Mouse (Mus musculus) neural tube, embryonic 15.5 days (tissue): ENCODE measurements around the gene Pafah1b3. TPM values are rescaled to one million over a fixed set of nuclear protein-coding genes. Genes with fewer than 3 reads are reported as not detected.

Experiments used
- ATAC-seq: fragments of 200-750 bp; cut with Nextera tagmentation; 2 replicates; pipeline ENCODE4 v1.8.0; 2017; ENCODE audit warnings: mild to moderate bottlenecking, moderate TSS enrichment, moderate library complexity; ENCODE audit not compliant: low FRiP score
- H3K27ac ChIP-seq: fragments of 300-500 bp; sonication (generic); replicated peaks from 2 replicates; pipeline ENCODE4 v1.5.1; 2015; ENCODE audit warnings: mild to moderate bottlenecking, inconsistent platforms
- H3K27me3 ChIP-seq: fragments of 300-500 bp; sonication (generic); replicated peaks from 2 replicates; pipeline ENCODE4 v1.6.1; 2015; ENCODE audit warnings: inconsistent platforms
- H3K36me3 ChIP-seq: fragments of 300-500 bp; sonication (generic); 2 replicates; pipeline ENCODE4 v1.6.1; 2015; ENCODE audit warnings: inconsistent platforms
- H3K4me1 ChIP-seq: fragments of 300-500 bp; sonication (generic); 2 replicates; pipeline ENCODE4 v1.6.1; 2015; ENCODE audit warnings: inconsistent platforms
- H3K4me2 ChIP-seq: fragments of 300-500 bp; sonication (generic); 2 replicates; pipeline ENCODE4 v1.6.1; 2015; ENCODE audit warnings: inconsistent platforms, mild to moderate bottlenecking, moderate library complexity
- H3K4me3 ChIP-seq: fragments of 300-500 bp; sonication (generic); replicated peaks from 2 replicates; pipeline ENCODE4 v1.5.1; 2015; ENCODE audit warnings: mild to moderate bottlenecking, inconsistent platforms
- H3K9ac ChIP-seq: fragments of 300-500 bp; sonication (generic); replicated peaks from 2 replicates; pipeline ENCODE4 v1.6.1; 2015; ENCODE audit warnings: mild to moderate bottlenecking, inconsistent platforms
- H3K9me3 ChIP-seq: fragments of 300-500 bp; sonication (generic); replicated peaks from 2 replicates; pipeline ENCODE4 v1.6.1; 2016; ENCODE audit warnings: inconsistent platforms
- WGBS: fragments of 180-500 bp; shearing (Covaris S2); methylation state at CpG from one replicate; pipeline ENCODE4 v1.1.7; 2015; ENCODE audit warnings: mixed read lengths; 5-methylcytosine and 5-hydroxymethylcytosine counted together
- polyA plus RNA-seq: library from polyadenylated mRNA; unstranded; fragments of >200 nt; fragmentation: Nextera tagmentation; extraction: Ambion mirVana; gene quantifications from 2 replicates; pipeline ENCODE4 v1.2.1, GENCODE M21; 2015

Gene Pafah1b3
- polyA plus RNA-seq, 1 experiment from 2014 or later, result 569 TPM

- Histone ChIP-seq H3K36me3 (peaks cover 29% of the 10 kb centered on the region), H3K27ac (no peak overlapping the region), H3K4me1 (peaks cover 71% of the 10 kb centered on the region), H3K9ac (no peak overlapping the region), H3K27me3 (no peaks in the 10 kb centered on the region), H3K4me3 (no peak overlapping the region), H3K4me2 (no peak overlapping the region), H3K9me3 (no peaks in the 10 kb centered on the region)
- ATAC-seq, result no peak
- 90% methylated on average over 38 of the region's 38 CpGs for WGBS
Observed at GRCm38 (mm10) chr7:25272445-25273258, 25.1 kb downstream of the Pafah1b3 start.

- Histone ChIP-seq H3K4me3 (no peak overlapping the region), H3K27ac (no peak overlapping the region), H3K36me3 (peaks cover 29% of the 10 kb centered on the region), H3K27me3 (no peaks in the 10 kb centered on the region), H3K4me1 (peaks cover 67% of the 10 kb centered on the region), H3K9ac (no peak overlapping the region), H3K4me2 (no peak overlapping the region), H3K9me3 (no peaks in the 10 kb centered on the region)
- no peak for ATAC-seq
- WGBS, result 90% methylated on average over 30 of the region's 30 CpGs
Observed at GRCm38 (mm10) chr7:25271651-25272444, 25.9 kb downstream of the Pafah1b3 start.

- Histone ChIP-seq H3K4me2 (peak overlapping the region; percentile 86; the same call in 1 of the 2 replicates), H3K27ac (no peak overlapping the region), H3K9me3 (no peaks in the 10 kb centered on the region), H3K4me1 (peaks cover 62% of the 10 kb centered on the region), H3K27me3 (no peaks in the 10 kb centered on the region), H3K36me3 (peaks cover 29% of the 10 kb centered on the region), H3K4me3 (no peak overlapping the region), H3K9ac (0 out of 2 replicates have a peak overlapping the region, but pooled peaks have one; percentile 10)
- no peak for ATAC-seq
- WGBS, result 92% methylated on average over 35 of the region's 35 CpGs
Observed at GRCm38 (mm10) chr7:25270652-25271633, 26.8 kb downstream of the Pafah1b3 start.

- Histone ChIP-seq H3K27me3 (no peaks in the 10 kb centered on the region), H3K9me3 (no peaks in the 10 kb centered on the region), H3K4me2 (peak overlapping the region; percentile 86), H3K4me1 (peaks cover 49% of the 10 kb centered on the region), H3K27ac (no peak overlapping the region), H3K36me3 (peaks cover 26% of the 10 kb centered on the region), H3K4me3 (peak overlapping the region; percentile 69; the same call in 1 of the 2 replicates), H3K9ac (peak overlapping the region; percentile 78)
- no peak for ATAC-seq
- 85% methylated on average over 8 of the region's 8 CpGs for WGBS
Observed at GRCm38 (mm10) chr7:25269545-25270271, 28.1 kb downstream of the Pafah1b3 start.

GRCm38 (mm10) chr7:25269029-25269428 lies 28.8 kb downstream of the Pafah1b3 start:
- Histone ChIP-seq H3K9ac (peak overlapping the region; percentile 78), H3K9me3 (no peaks in the 10 kb centered on the region), H3K27ac (peak overlapping the region; percentile 90), H3K4me1 (peaks cover 42% of the 10 kb centered on the region), H3K27me3 (no peaks in the 10 kb centered on the region), H3K4me2 (peak overlapping the region; percentile 86), H3K36me3 (peaks cover 26% of the 10 kb centered on the region), H3K4me3 (peak overlapping the region; percentile 69)
- WGBS, result 52% methylated on average over 4 of the region's 4 CpGs
- no peak for ATAC-seq

- Histone ChIP-seq H3K4me2 (peak overlapping the region; percentile 86), H3K4me1 (peaks cover 38% of the 10 kb centered on the region), H3K4me3 (peak overlapping the region; percentile 69), H3K36me3 (peaks cover 25% of the 10 kb centered on the region), H3K27ac (peak overlapping the region; percentile 90), H3K27me3 (no peaks in the 10 kb centered on the region), H3K9me3 (no peaks in the 10 kb centered on the region), H3K9ac (peak overlapping the region; percentile 78)
- ATAC-seq, result no peak
- WGBS, result 5% methylated on average over 7 of the region's 7 CpGs
Observed at GRCm38 (mm10) chr7:25268588-25268987, 29.2 kb downstream of the Pafah1b3 start.

- peak; percentile 95 for ATAC-seq
- peaks cover 32% of the 10 kb centered on the region for H3K4me1 ChIP-seq
- peak overlapping the region; percentile 97 for H3K27ac ChIP-seq
- WGBS, result under 1% methylated on average over 33 of the region's 33 CpGs
- peak overlapping the region; percentile 78 for H3K9ac ChIP-seq
- H3K4me3 ChIP-seq, result peak overlapping the region; percentile 69
- no peaks in the 10 kb centered on the region for H3K27me3 ChIP-seq
- H3K4me2 ChIP-seq, result peak overlapping the region; percentile 86
- no peaks in the 10 kb centered on the region for H3K9me3 ChIP-seq
- peaks cover 18% of the 10 kb centered on the region for H3K36me3 ChIP-seq
Observed at GRCm38 (mm10) chr7:25267751-25268463, 29.9 kb downstream of the Pafah1b3 start.

GRCm38 (mm10) chr7:25267301-25267750 lies 30.5 kb downstream of the Pafah1b3 start, which contains the start of gene Cic:
Gene Cic, plus strand, starts transcription at chr7:25267704.
- peaks cover 32% of the 10 kb centered on the region for H3K4me1 ChIP-seq
- WGBS, result under 1% methylated on average over 29 of the region's 29 CpGs
- peak; percentile 92 for ATAC-seq

GRCm38 (mm10) chr7:25266180-25266962 lies 31.4 kb downstream of the Pafah1b3 start:
- Histone ChIP-seq H3K27me3 (no peaks in the 10 kb centered on the region), H3K4me3 (peak overlapping the region; percentile 69), H3K36me3 (0 out of 2 replicates have a peak, but pooled peaks cover 3% of the 10 kb centered on the region), H3K27ac (no peak overlapping the region), H3K4me1 (peaks cover 32% of the 10 kb centered on the region), H3K4me2 (peak overlapping the region; percentile 86), H3K9me3 (no peaks in the 10 kb centered on the region), H3K9ac (0 out of 2 replicates have a peak overlapping the region, but pooled peaks have one; percentile 37)
- WGBS, result 94% methylated on average over 8 of the region's 8 CpGs
- no peak for ATAC-seq

More at GRCm38 (mm10) chr7:25267301-25267750, 30.5 kb downstream of the Pafah1b3 start, which contains the start of gene Cic:
- no peaks in the 10 kb centered on the region for H3K27me3 ChIP-seq
- H3K36me3 ChIP-seq, result peaks cover 12% of the 10 kb centered on the region
- no peaks in the 10 kb centered on the region for H3K9me3 ChIP-seq
- H3K4me3 ChIP-seq, result peak within 1 kb of the TSS; percentile 69
- peak within 1 kb of the TSS; percentile 86 for H3K4me2 ChIP-seq
- H3K27ac ChIP-seq, result peak within 1 kb of the TSS; percentile 97
- peak within 1 kb of the TSS; percentile 78 for H3K9ac ChIP-seq
